Mouse (Mus musculus) thymus, postnatal 0 days (tissue): ENCODE measurements around the gene Tekt4. TPM values are rescaled to one million over a fixed set of nuclear protein-coding genes. Genes with fewer than 3 reads are reported as not detected.

ENCODE experiments used
- DNase-seq: peaks from one replicate; pipeline ENCODE4 v3.0.0-alpha.2; 2015; ENCODE audit warnings: low spot score
- polyA plus RNA-seq: library from polyadenylated mRNA; unstranded; fragments of >200 nt; fragmentation: Nextera tagmentation; extraction: Ambion mirVana; gene quantifications from 2 replicates; pipeline ENCODE4 v1.2.1, GENCODE M21; 2015

The Tekt4 gene
- polyA plus RNA-seq, 1 experiment from 2014 or later: 0.20 TPM

GRCm38 (mm10) chr17:25474330-25475077 is 20.1 kb downstream of the Tekt4 start:
- peak; percentile 66 for DNase-seq

DNA sequence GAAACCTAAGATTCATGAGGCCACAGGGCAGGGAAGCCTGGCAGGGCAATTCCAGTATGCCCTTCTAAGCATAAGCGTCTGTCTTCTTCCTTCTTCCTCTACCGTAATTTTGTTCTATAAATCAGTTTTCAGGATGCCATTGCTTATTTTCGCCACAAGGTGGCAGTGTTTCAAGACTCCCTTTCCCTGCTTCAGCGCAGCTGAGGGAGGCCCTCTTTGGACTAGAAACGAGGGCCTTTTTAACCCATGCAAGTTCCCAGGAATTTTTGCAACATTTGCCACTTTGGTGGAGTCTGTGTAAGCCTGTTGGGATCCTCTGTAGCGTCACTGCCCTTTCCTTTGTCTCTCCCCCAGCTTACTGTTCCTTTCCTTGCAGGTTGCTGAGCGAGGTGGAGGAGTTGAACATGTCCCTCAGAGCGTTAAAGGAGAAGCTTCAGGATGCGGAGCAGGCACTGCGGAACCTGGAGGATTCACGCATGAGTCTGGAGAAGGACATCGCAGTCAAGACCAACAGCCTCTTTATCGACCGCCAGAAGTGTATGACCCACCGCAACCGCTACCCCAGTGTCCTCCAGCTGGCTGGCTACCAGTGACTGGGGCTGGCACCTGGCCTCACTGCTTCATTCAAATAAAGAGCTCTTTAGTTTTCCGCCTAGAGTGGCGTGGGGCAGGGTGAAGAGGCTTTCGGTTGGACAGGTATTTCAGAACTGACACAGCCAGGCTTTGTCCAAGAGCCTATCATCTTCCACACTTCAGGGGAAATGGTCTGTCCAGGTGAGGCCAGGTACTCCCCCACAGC is 21.7 kb downstream of the Tekt4 start:
- DNase-seq: peak; percentile 70

DNA sequence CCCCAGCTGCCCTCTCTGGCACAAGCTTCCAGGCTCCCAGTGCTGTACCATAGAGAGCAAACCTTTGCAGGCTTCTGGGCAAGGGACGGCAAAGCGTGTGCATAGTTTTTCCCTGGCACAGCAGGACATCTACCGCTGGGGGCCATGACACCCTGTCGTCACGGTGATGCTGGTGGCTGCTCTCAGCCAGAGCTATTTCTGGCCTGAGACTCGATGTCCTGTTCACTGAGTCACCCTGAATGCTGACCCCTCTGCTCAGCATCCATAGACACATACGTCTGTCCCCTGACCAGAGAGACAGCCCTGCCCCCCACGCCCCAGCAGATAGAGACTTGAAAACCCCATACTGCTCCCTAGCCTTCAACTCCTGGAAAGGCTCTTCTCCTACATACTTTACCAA is 25.7 kb downstream of the Tekt4 start:
- no peak for DNase-seq

DNA sequence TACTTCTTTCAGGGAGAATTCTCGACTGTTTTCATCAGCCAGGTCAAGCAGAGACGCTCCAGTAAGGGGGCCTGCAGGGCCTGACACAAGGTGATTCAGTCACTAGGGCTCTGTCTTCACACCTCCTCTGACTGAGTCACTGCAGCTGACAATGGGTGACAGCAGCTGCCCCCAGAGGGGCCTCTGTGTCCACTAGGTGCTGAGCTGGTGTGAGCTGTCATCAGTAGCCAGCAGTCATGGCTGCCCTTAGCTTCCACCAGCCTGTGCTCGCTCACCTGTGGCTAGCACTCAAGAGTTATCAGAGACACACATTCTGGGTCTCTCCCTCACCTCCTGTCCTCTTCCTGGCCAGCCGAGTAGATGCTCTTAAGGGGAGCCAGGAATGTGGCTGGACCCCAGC is 26.4 kb downstream of the Tekt4 start:
- DNase-seq: no peak

GRCm38 (mm10) chr17:25482092-25482491 is 27.7 kb downstream of the Tekt4 start:
- no peak for DNase-seq

GRCm38 (mm10) chr17:25497013-25497412 is 42.6 kb downstream of the Tekt4 start, which contains the start of gene Sstr5:
Gene Sstr5 (minus strand): TSS chr17:25497288.
- no peak for DNase-seq

GRCm38 (mm10) chr17:25502599-25502998 is 48.2 kb downstream of the Tekt4 start:
- DNase-seq: no peak

GRCm38 (mm10) chr17:25507799-25508198 is 53.4 kb downstream of the Tekt4 start:
- peak; percentile 21 for DNase-seq

DNA sequence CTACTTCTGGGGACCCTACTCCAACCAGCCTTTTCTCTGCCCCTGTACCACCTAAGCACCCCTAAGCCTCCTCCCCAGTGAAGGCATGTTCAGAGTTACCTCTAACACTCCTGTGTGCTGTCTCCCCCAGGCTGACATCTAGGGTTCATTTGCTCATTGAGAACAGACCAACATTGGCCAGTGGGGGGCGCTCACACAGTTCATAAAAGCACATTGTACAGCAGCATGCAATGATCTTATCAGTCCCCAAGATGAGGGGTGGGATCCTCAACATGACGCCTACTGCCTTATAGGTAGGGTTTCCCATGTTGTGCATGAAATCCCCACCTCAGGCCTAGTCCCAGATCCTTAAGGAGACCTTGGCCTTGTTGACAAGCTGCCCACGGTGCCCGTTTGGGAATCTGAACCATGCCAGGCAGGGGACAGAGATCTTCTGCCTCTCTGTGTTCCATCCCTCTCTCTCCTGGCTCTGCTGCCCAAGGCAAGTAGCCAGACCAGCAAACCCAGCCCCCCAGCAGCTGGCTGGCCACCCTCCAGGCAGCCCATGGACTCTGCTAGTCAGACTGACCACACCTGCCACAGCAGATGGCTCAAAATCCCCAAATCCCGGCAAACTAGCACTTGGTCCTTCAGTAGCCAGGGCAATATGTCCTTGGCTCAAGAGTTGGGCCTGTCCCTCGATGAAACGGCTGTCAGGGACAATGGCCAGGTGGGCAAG is 54.6 kb downstream of the Tekt4 start:
- peak; percentile 24 for DNase-seq

DNA sequence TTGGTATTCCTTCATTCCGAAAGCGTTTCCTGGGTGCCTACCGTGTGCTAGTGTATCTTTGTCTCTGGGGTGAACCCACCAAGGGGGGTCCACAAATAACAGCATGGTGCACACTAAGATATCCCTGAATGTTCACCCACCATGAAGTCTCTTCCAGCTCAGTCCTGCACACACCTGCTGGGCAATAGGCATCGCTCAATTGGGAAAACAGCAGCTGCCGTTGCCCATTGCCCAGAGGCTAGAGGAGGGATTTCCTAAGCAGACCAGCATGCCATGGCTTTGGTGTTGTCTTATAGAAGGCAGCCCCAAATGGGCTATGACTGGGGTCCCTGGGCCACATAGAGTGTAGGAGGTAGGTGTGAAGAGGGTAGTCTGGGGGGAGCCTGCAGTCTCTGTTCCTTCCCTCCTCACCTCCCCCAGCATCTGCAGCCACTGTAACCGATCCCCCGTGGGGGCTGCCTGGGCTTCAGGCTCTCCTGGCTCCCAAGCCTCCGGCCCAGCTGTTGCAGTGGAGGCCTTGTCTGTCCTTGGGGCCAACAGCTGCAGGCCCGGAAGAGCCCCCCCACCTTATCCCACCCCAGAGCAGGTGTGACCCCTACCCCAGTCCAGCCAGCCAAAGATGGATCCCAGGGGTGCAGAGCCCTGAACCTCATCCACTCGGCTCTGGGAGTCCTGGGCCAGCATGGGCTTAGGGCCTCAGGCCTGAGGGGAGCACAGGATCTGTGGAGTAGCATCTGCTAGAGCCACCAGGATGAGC is 55.8 kb downstream of the Tekt4 start:
- DNase-seq: no peak

- DNase-seq: no peak
Observed at GRCm38 (mm10) chr17:25511876-25512275, 57.5 kb downstream of the Tekt4 start.

GRCm38 (mm10) chr17:25514055-25514454 is 59.6 kb downstream of the Tekt4 start:
- no peak for DNase-seq

GRCm38 (mm10) chr17:25516315-25516714 is 61.9 kb downstream of the Tekt4 start:
- no peak for DNase-seq

- no peak for DNase-seq
Observed at GRCm38 (mm10) chr17:25518144-25518543, 63.7 kb downstream of the Tekt4 start.

DNA sequence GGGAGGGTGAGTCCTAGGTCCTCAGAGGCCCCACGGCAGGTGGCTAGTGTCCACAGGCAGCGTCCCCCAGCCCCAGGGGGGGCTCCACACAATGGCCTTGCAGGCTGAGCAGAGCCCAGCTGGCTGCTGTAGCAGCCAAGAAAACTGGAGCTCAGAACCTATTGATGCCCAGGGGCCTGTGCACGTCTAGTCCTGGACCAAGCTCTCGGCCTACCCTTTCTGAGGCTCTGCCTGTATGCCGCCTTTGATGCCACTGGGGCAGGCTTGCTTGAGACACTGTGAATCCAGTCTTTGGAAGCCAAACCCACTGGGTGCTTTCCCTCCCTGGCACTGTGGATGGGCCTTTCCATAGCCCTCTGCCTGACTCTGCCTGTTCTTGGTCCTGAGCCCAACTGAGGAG is 65.1 kb downstream of the Tekt4 start:
- no peak for DNase-seq

GRCm38 (mm10) chr17:25520492-25520891 is 66.1 kb downstream of the Tekt4 start:
- no peak for DNase-seq

DNA sequence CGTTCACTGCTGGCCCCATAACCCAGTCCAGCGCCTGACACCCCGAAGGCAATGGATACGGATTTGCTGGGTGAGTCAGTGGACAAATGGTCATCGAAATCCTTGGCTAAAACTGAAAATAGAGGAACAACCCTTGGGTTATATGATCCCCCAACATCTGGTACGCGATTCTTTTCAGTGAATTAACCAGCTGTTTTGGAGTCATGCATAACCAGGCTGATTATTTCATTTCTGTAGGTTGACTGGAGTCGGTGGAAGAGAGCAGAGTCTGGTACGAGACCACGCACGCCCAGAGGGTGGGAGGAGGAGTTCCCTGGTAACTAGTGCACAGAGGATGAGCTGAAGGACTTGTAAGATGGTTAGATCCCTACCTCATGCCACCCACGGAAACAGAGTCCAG is 67.7 kb downstream of the Tekt4 start:
- DNase-seq: no peak
